In the genomic region with DNA sequence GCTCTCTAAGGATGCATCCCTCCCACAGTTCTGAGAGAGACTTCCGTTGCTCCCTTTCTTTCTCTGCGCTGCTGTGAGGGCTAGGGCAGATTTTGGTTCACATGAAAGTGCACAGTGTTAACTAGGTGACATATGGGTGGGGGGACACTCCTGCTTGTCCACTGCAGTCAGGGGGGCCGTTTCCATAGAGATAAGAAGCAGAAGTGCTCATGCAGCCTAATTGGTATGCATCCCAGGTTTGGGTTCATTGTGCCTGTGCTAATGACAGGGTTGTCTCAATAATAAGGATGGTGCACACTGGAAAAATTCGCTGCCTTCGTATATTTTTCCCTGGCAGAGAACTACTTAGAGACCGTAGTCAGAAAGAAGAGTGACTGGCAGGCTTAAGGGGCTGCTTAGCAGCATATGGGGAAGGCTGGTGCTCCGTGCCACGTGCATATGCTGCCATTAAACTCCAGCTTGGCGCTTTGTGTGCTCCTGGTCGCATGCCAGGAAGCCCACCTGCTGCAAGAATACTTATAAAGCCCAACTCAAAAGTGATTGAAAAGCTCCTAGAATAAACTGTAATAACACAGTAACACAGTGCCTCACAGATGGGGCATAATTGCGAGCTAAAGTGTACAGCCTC, we compare ENCODE assay signal across 8 mouse cellular contexts.
DNase-seq lines count a peak whose midpoint lies in the region; ATAC-seq and TF ChIP-seq lines count a peak whose summit lies in the region.

No protein-coding gene starts in this region.

- H3K4me1 ChIP-seq in forebrain, embryonic 13.5 days = peaks cover 45% of the 10 kb centered on the region
- peaks cover 31% of the 10 kb centered on the region for H3K4me1 ChIP-seq in neural tube, embryonic 13.5 days (replicated peaks)
- H3K4me1 ChIP-seq in cerebellum, adult 2 months (ENCODE audit: control insufficient read depth, insufficient read depth, low read length) = no peaks in the 10 kb centered on the region

- peaks cover 23% of the 10 kb centered on the region for H3K27me3 ChIP-seq in forebrain, embryonic 13.5 days
- H3K27me3 ChIP-seq in neural tube, embryonic 13.5 days = peaks cover 47% of the 10 kb centered on the region
- peaks cover 4% of the 10 kb centered on the region; the same call in 1 of the 2 replicates for H3K27me3 ChIP-seq in cerebellum, adult 2 months (ENCODE audit: control insufficient read depth, insufficient read depth, low read length)

- no peaks in the 10 kb centered on the region for H3K36me3 ChIP-seq in forebrain, embryonic 13.5 days (ENCODE audit: poor library complexity, severe bottlenecking)
- H3K36me3 ChIP-seq in neural tube, embryonic 13.5 days = no peaks in the 10 kb centered on the region

- H3K9me3 ChIP-seq in forebrain, embryonic 13.5 days (replicated peaks) = peaks cover 6% of the 10 kb centered on the region; the same call in 1 of the 2 replicates
- H3K9me3 ChIP-seq in neural tube, embryonic 13.5 days = no peaks in the 10 kb centered on the region

- DNase-seq in frontal cortex, postnatal 14 days (ENCODE audit: low spot score in 2 of 2) = peak; percentile 37 to 40
- DNase-seq in frontal cortex, postnatal 25 days (ENCODE audit: low spot score in 2 of 2) = no peak
- peak; percentile 17 for DNase-seq in layer of hippocampus, adult 9-10 months (ENCODE audit: low spot score)
- no peak for DNase-seq in adrenal gland, postnatal 14 days
- no peak for DNase-seq in liver
- no peak for DNase-seq in cerebellum, adult 2 months

- no peak overlapping the region for H3K9ac ChIP-seq in forebrain, embryonic 13.5 days
- no peak overlapping the region for H3K9ac ChIP-seq in neural tube, embryonic 13.5 days

- peak; percentile 96 for ATAC-seq in forebrain, embryonic 13.5 days
- ATAC-seq in neural tube, embryonic 13.5 days (ENCODE audit: low read depth) = peak; percentile 88

- no peak overlapping the region for H3K4me3 ChIP-seq in forebrain, embryonic 13.5 days
- no peak overlapping the region for H3K4me3 ChIP-seq in neural tube, embryonic 13.5 days
- H3K4me3 ChIP-seq in cerebellum, adult 2 months (replicated peaks; ENCODE audit: insufficient read depth, low read depth, low read length) = no peak overlapping the region

- 3% methylated on average over 11 of the region's 11 CpGs for WGBS in forebrain, embryonic 13.5 days
- 11% methylated on average over 11 of the region's 11 CpGs for WGBS in neural tube, embryonic 13.5 days
- WGBS in cerebellum, adult 2 months = 4% methylated on average over 11 of the region's 11 CpGs

- H3K4me2 ChIP-seq in forebrain, embryonic 13.5 days = peak overlapping the region; percentile 41
- H3K4me2 ChIP-seq in neural tube, embryonic 13.5 days = peak overlapping the region; percentile 31

- H3K27ac ChIP-seq in forebrain, embryonic 13.5 days = peak overlapping the region; percentile 95
- peak overlapping the region; percentile 0 for H3K27ac ChIP-seq in neural tube, embryonic 13.5 days (replicated peaks)
- no peak overlapping the region for H3K27ac ChIP-seq in cerebellum, adult 2 months (ENCODE audit: insufficient read depth, low read length)

- no peak for TF ChIP-seq POLR2A in cerebellum, adult 2 months (IDR thresholded peaks at IDR 0.05; ENCODE audit: borderline replicate concordance, insufficient read depth, low read length)

- no peak for TF ChIP-seq CTCF in cerebellum, adult 2 months (IDR thresholded peaks at IDR 0.05; ENCODE audit: borderline replicate concordance, insufficient read depth, low read depth, low read length)

Comparison
In these comparisons a context has a peak if more than half of its experiments do, and no peak if none do; other contexts are left out.
1. DNase-seq: peak in frontal cortex, postnatal 14 days (2 of 2) and layer of hippocampus, adult 9-10 months (single experiment); none in frontal cortex, postnatal 25 days (0 of 2), adrenal gland, postnatal 14 days (single experiment), liver (single experiment) and cerebellum, adult 2 months (0 of 2).